Mouse (Mus musculus) liver, embryonic 14.5 days (tissue): Measurements from ENCODE around the gene Crp.

Source experiments
- CTCF ChIP-seq: IDR thresholded peaks from 2 replicates; pipeline ENCODE4 v1.5.1; 2016; ENCODE audit warnings: antibody characterized with exemption, low read depth, control low read depth
- EP300 ChIP-seq: IDR thresholded peaks from 2 replicates; pipeline ENCODE4 v1.6.1; 2016; ENCODE audit warnings: antibody characterized with exemption, low read depth

GRCm38 (mm10) chr1:172651288-172651987 lies 46.4 kb upstream of the Crp start:
- TF ChIP-seq CTCF (no peak), EP300 (no peak)
